Mouse (Mus musculus): Measurements from ENCODE around the gene Ift81. TPM values are rescaled to one million over a fixed set of nuclear protein-coding genes. Genes with fewer than 3 reads are reported as not detected.

The Ift81 gene
- polyA plus RNA-seq, 1 experiment = 21.8 TPM

DNA sequence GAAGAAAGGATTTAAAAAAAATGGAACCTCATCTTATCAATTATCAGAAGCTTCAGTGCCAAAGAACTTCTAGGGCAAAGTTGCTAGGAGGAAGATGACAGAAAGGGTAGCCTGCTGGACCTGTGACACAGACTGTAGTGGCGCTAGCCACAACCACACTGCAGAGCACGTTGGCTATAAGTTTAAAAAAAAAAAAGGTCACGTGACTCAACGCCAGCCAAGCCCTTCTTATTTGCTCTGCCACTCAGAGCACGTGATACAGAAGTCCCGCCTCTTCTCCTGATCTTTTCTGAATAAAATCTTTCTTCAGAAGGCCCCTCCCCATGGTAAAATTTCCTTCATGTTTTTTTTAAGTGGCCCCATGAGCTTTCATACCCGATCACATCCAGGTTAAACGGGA is 20.9 kb upstream of the Ift81 start:
- Histone ChIP-seq H3K4me1 (ENCODE audit: control insufficient read depth, insufficient read depth, low read length) (no peaks in the 10 kb centered on the region), H3K4me3 (ENCODE audit: insufficient read depth, low read length) (no peak overlapping the region), H3K27ac (ENCODE audit: insufficient read depth, low read length) (no peak overlapping the region)
- TF ChIP-seq CTCF (IDR thresholded peaks at IDR 0.05; ENCODE audit: extremely low read depth, insufficient read depth, low read length) = no peak
- no peak for TF ChIP-seq POLR2A (IDR thresholded peaks at IDR 0.05; ENCODE audit: extremely low read depth, insufficient read depth, low read length)

GRCm38 (mm10) chr5:122627243-122627642 is 12.9 kb upstream of the Ift81 start:
- no peak overlapping the region for H3K27ac ChIP-seq (ENCODE audit: insufficient read depth, low read length)
- H3K4me3 ChIP-seq (ENCODE audit: insufficient read depth, low read length) = no peak overlapping the region
- H3K4me1 ChIP-seq (ENCODE audit: control insufficient read depth, insufficient read depth, low read length) = no peaks in the 10 kb centered on the region
- TF ChIP-seq CTCF (IDR thresholded peaks at IDR 0.05; ENCODE audit: extremely low read depth, insufficient read depth, low read length) = peak; percentile 99
- no peak for TF ChIP-seq POLR2A (IDR thresholded peaks at IDR 0.05; ENCODE audit: extremely low read depth, insufficient read depth, low read length)

GRCm38 (mm10) chr5:122625565-122626252 is 11.4 kb upstream of the Ift81 start:
- Histone ChIP-seq H3K27ac (ENCODE audit: insufficient read depth, low read length) (no peak overlapping the region), H3K4me1 (ENCODE audit: control insufficient read depth, insufficient read depth, low read length) (no peaks in the 10 kb centered on the region), H3K4me3 (ENCODE audit: insufficient read depth, low read length) (no peak overlapping the region)
- no peak for TF ChIP-seq POLR2A (IDR thresholded peaks at IDR 0.05; ENCODE audit: extremely low read depth, insufficient read depth, low read length)
- TF ChIP-seq CTCF (IDR thresholded peaks at IDR 0.05; ENCODE audit: extremely low read depth, insufficient read depth, low read length) = no peak

- no peak for TF ChIP-seq POLR2A (IDR thresholded peaks at IDR 0.05; ENCODE audit: extremely low read depth, insufficient read depth, low read length)
- TF ChIP-seq CTCF (IDR thresholded peaks at IDR 0.05; ENCODE audit: extremely low read depth, insufficient read depth, low read length) = no peak
- H3K27ac ChIP-seq (ENCODE audit: insufficient read depth, low read length) = no peak overlapping the region
- no peak overlapping the region for H3K4me3 ChIP-seq (ENCODE audit: insufficient read depth, low read length)
- H3K4me1 ChIP-seq (ENCODE audit: control insufficient read depth, insufficient read depth, low read length) = no peaks in the 10 kb centered on the region
Measured at GRCm38 (mm10) chr5:122624952-122625479, 10.7 kb upstream of the Ift81 start.

GRCm38 (mm10) chr5:122623861-122624260 is 9.5 kb upstream of the Ift81 start:
- TF ChIP-seq CTCF (IDR thresholded peaks at IDR 0.05; ENCODE audit: extremely low read depth, insufficient read depth, low read length) (no peak), POLR2A (IDR thresholded peaks at IDR 0.05; ENCODE audit: extremely low read depth, insufficient read depth, low read length) (no peak)
- Histone ChIP-seq H3K4me3 (ENCODE audit: insufficient read depth, low read length) (no peak overlapping the region), H3K4me1 (ENCODE audit: control insufficient read depth, insufficient read depth, low read length) (peaks cover 1% of the 10 kb centered on the region; the same call in 1 of the 2 replicates), H3K27ac (ENCODE audit: insufficient read depth, low read length) (no peak overlapping the region)

DNA sequence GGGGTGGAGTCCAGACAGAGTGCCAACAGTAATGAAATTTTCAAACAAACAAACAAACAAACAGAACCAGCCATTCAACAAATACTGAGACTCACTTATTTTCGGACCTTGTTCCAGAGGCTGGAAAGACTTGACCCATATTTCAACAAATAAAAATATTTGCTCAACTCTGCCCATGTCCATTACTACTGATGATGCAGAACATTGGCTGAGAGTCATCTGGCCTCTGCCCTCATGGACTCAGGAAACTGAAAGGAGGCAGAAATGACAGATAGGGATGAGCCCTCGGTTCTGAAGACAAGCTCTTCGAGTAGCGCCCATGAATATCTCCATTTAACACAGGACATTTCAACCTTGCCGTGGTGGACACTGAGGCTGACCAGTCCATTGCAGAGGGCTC is 8.2 kb upstream of the Ift81 start:
- Histone ChIP-seq H3K4me3 (ENCODE audit: insufficient read depth, low read length) (no peak overlapping the region), H3K27ac (ENCODE audit: insufficient read depth, low read length) (no peak overlapping the region), H3K4me1 (ENCODE audit: control insufficient read depth, insufficient read depth, low read length) (peaks cover 1% of the 10 kb centered on the region; the same call in 1 of the 2 replicates)
- TF ChIP-seq POLR2A (IDR thresholded peaks at IDR 0.05; ENCODE audit: extremely low read depth, insufficient read depth, low read length) (no peak), CTCF (IDR thresholded peaks at IDR 0.05; ENCODE audit: extremely low read depth, insufficient read depth, low read length) (no peak)

DNA sequence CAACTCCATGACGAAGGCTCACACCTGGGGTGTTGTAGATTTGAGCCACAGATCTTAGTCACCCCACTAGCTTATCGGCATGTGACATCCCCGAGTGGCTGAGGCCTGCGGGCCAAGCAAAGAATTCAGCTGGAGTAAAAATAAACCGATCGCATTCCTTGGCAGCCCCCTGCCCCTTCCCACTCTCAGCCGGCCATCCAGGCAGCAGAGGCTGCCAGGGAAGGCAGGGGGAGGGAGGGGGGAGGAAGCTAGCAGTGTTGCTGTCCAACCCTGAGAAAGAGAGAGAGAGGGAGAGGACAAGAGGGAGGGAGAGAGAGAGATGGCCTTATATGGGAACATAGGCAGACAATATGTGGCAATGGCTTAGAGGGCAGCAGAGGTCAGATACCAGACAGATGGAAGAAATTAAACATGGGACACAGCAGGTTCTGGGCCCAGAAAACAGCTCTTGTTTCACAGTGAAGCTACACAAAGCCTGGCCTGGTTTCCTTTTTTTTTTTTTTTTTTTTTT is 7.1 kb upstream of the Ift81 start:
- TF ChIP-seq CTCF (IDR thresholded peaks at IDR 0.05; ENCODE audit: extremely low read depth, insufficient read depth, low read length) (no peak), POLR2A (IDR thresholded peaks at IDR 0.05; ENCODE audit: extremely low read depth, insufficient read depth, low read length) (no peak)
- H3K27ac ChIP-seq (ENCODE audit: insufficient read depth, low read length) = peak overlapping the region; percentile 32

DNA sequence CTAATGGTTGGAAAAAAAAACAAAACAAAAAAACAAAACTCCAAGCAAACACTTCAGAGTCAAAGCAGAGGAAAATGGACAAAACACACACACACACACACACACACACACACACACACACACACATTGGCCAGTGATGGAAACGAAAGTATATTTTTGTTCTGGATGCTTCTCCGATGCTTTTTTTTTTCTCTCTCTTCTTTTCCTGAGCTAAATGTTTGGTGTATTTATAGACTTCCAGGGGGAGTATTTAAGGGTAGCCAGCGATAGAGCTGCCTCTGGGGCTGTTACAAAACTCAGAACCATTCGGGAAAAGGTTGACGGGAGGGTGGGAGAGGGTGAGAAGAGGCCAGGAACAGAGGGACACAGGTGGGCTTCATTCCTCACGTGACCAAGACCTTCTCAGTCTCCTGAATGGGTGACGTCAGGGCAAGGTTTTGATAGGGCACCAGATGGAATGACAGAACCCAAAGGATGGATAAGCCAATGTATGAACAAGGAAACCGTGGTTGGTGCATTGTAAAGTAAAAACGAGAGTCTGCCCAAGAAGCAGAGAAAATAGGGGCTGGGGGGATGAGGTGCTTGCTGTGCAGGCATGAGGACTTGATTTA is 5.5 kb upstream of the Ift81 start:
- Histone ChIP-seq H3K27ac (ENCODE audit: insufficient read depth, low read length) (peak overlapping the region; percentile 49), H3K4me1 (ENCODE audit: control insufficient read depth, insufficient read depth, low read length) (peaks cover 4% of the 10 kb centered on the region)
- TF ChIP-seq CTCF (IDR thresholded peaks at IDR 0.05; ENCODE audit: extremely low read depth, insufficient read depth, low read length) (no peak), POLR2A (IDR thresholded peaks at IDR 0.05; ENCODE audit: extremely low read depth, insufficient read depth, low read length) (no peak)

More for the DNA sequence above, 7.1 kb upstream of the Ift81 start:
- peaks cover 4% of the 10 kb centered on the region for H3K4me1 ChIP-seq (ENCODE audit: control insufficient read depth, insufficient read depth, low read length)
- no peak overlapping the region for H3K4me3 ChIP-seq (ENCODE audit: insufficient read depth, low read length)

DNA sequence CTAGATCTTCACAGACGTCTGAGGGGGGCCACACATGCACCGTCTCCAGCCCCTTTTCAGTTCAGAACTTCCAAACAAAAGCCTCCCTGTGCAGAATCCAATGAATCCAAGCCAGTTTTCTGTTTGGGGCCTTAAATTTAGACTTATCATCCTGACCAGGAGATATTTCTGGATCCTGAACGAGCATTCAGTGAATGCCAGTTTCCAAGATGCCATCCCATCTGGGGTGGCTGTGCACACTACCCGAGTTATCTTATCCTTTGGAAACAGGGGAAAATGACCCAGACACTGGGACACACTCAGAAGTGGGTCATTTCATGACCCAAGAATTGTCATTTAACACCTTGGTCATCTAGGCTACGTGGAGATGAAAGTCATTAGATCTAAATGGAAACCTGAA is 3.4 kb upstream of the Ift81 start:
- H3K4me3 ChIP-seq (ENCODE audit: insufficient read depth, low read length) = no peak overlapping the region
- H3K27ac ChIP-seq (ENCODE audit: insufficient read depth, low read length) = peak overlapping the region; percentile 33
- no peak for TF ChIP-seq POLR2A (IDR thresholded peaks at IDR 0.05; ENCODE audit: extremely low read depth, insufficient read depth, low read length)
- TF ChIP-seq CTCF (IDR thresholded peaks at IDR 0.05; ENCODE audit: extremely low read depth, insufficient read depth, low read length) = no peak
- peaks cover 8% of the 10 kb centered on the region for H3K4me1 ChIP-seq (ENCODE audit: control insufficient read depth, insufficient read depth, low read length)

More for the DNA sequence above, 5.5 kb upstream of the Ift81 start:
- no peak overlapping the region for H3K4me3 ChIP-seq (ENCODE audit: insufficient read depth, low read length)
